Comparison of ENCODE assay signal across 9 mouse cellular contexts in genomic region chr11:5257151-5257862, GRCm38 (mm10). TPM values are rescaled to one million over a fixed set of nuclear protein-coding genes. Genes with fewer than 3 reads are reported as not detected.
DNase-seq lines count a peak whose midpoint lies in the region; ATAC-seq and TF ChIP-seq lines count a peak whose summit lies in the region.
"Had no signal": no experiment of that assay in that cellular context is flagged by ENCODE, and none has a peak within 500 bp of the region (broad histone marks: within the 10 kb centered on the region; RNA-seq: fewer than 3 reads in every experiment).

No protein-coding gene starts in this region.

- H3K4me3 ChIP-seq in hindbrain, postnatal 0 days (ENCODE audit: low read length): no peak overlapping the region
- no peak overlapping the region for H3K4me3 ChIP-seq in hindbrain, embryonic 12.5 days
- no peak overlapping the region for H3K4me3 ChIP-seq in embryonic facial prominence, embryonic 15.5 days (replicated peaks)
- H3K4me3 ChIP-seq in limb, embryonic 13.5 days: no peak overlapping the region
- no peak overlapping the region for H3K4me3 ChIP-seq in midbrain, embryonic 13.5 days (replicated peaks)
- H3K4me3 ChIP-seq in forebrain, embryonic 10.5 days: no peak overlapping the region

- no peak for ATAC-seq in hindbrain, postnatal 0 days
- ATAC-seq in hindbrain, embryonic 12.5 days (ENCODE audit: low FRiP score): no peak
- ATAC-seq in embryonic facial prominence, embryonic 15.5 days (ENCODE audit: insufficient number of reproducible peaks, low FRiP score, low TSS enrichment, low read depth): no peak
- ATAC-seq in limb, embryonic 13.5 days (ENCODE audit: low FRiP score, low read depth): no peak
- no peak for ATAC-seq in monocyte, adult 5-6 weeks (replicated peaks; ENCODE audit: insufficient number of reproducible peaks, low FRiP score, low TSS enrichment, poor library complexity, severe bottlenecking)
- no peak for ATAC-seq in midbrain, embryonic 13.5 days

- H3K4me2 ChIP-seq in hindbrain, postnatal 0 days (ENCODE audit: low read depth, low read length): no peak overlapping the region
- H3K4me2 ChIP-seq in hindbrain, embryonic 12.5 days (replicated peaks): no peak overlapping the region
- no peak overlapping the region for H3K4me2 ChIP-seq in embryonic facial prominence, embryonic 15.5 days (replicated peaks)
- H3K4me2 ChIP-seq in limb, embryonic 13.5 days (replicated peaks): peak overlapping the region; percentile 49; the same call in 1 of the 2 replicates
- H3K4me2 ChIP-seq in midbrain, embryonic 13.5 days (replicated peaks): no peak overlapping the region

- no peak for DNase-seq in hindbrain, postnatal 0 days (ENCODE audit: low spot score)
- DNase-seq in Muller cell, postnatal 12 days (ENCODE audit: inconsistent ontology term): peak; percentile 59
- no peak for DNase-seq in forebrain, embryonic 10.5 days (ENCODE audit: extremely low spot score, low spot score)

- no peaks in the 10 kb centered on the region for H3K9me3 ChIP-seq in hindbrain, postnatal 0 days (ENCODE audit: low read length)
- no peaks in the 10 kb centered on the region for H3K9me3 ChIP-seq in hindbrain, embryonic 12.5 days (replicated peaks)
- no peaks in the 10 kb centered on the region for H3K9me3 ChIP-seq in embryonic facial prominence, embryonic 15.5 days (replicated peaks)
- H3K9me3 ChIP-seq in limb, embryonic 13.5 days: no peaks in the 10 kb centered on the region
- H3K9me3 ChIP-seq in midbrain, embryonic 13.5 days: no peaks in the 10 kb centered on the region
- no peaks in the 10 kb centered on the region for H3K9me3 ChIP-seq in forebrain, embryonic 10.5 days

- peak; percentile 30 for TF ChIP-seq CTCF in hindbrain, postnatal 0 days (IDR thresholded peaks at IDR 0.05; ENCODE audit: low read depth)

- no peaks in the 10 kb centered on the region for H3K36me3 ChIP-seq in hindbrain, postnatal 0 days (ENCODE audit: insufficient read depth, low read length)
- no peaks in the 10 kb centered on the region for H3K36me3 ChIP-seq in hindbrain, embryonic 12.5 days
- H3K36me3 ChIP-seq in embryonic facial prominence, embryonic 15.5 days: no peaks in the 10 kb centered on the region
- no peaks in the 10 kb centered on the region for H3K36me3 ChIP-seq in limb, embryonic 13.5 days
- no peaks in the 10 kb centered on the region for H3K36me3 ChIP-seq in midbrain, embryonic 13.5 days
- no peaks in the 10 kb centered on the region for H3K36me3 ChIP-seq in forebrain, embryonic 10.5 days (replicated peaks)

- H3K27me3 ChIP-seq in hindbrain, postnatal 0 days (ENCODE audit: insufficient read depth, low read length): no peaks in the 10 kb centered on the region
- no peaks in the 10 kb centered on the region for H3K27me3 ChIP-seq in hindbrain, embryonic 12.5 days
- H3K27me3 ChIP-seq in embryonic facial prominence, embryonic 15.5 days: no peaks in the 10 kb centered on the region
- no peaks in the 10 kb centered on the region for H3K27me3 ChIP-seq in limb, embryonic 13.5 days
- H3K27me3 ChIP-seq in midbrain, embryonic 13.5 days: 0 out of 2 replicates have a peak, but pooled peaks cover 7% of the 10 kb centered on the region
- peaks cover 10% of the 10 kb centered on the region for H3K27me3 ChIP-seq in forebrain, embryonic 10.5 days (ENCODE audit: poor library complexity, severe bottlenecking)

- 74% methylated on average over 13 of the region's 13 CpGs for WGBS in hindbrain, postnatal 0 days
- 81% methylated on average over 13 of the region's 13 CpGs for WGBS in hindbrain, embryonic 12.5 days
- WGBS in embryonic facial prominence, embryonic 15.5 days: 69% methylated on average over 13 of the region's 13 CpGs
- 67% methylated on average over 13 of the region's 13 CpGs for WGBS in limb, embryonic 13.5 days
- WGBS in midbrain, embryonic 13.5 days: 84% methylated on average over 13 of the region's 13 CpGs
- 88% methylated on average over 13 of the region's 13 CpGs for WGBS in forebrain, embryonic 10.5 days

- H3K4me1 ChIP-seq in hindbrain, postnatal 0 days (ENCODE audit: insufficient read depth, low read length): peaks cover 4% of the 10 kb centered on the region; the same call in 1 of the 2 replicates
- peaks cover 21% of the 10 kb centered on the region for H3K4me1 ChIP-seq in hindbrain, embryonic 12.5 days
- H3K4me1 ChIP-seq in embryonic facial prominence, embryonic 15.5 days: peaks cover 69% of the 10 kb centered on the region
- H3K4me1 ChIP-seq in limb, embryonic 13.5 days: peaks cover 57% of the 10 kb centered on the region
- H3K4me1 ChIP-seq in midbrain, embryonic 13.5 days (replicated peaks): peaks cover 30% of the 10 kb centered on the region
- H3K4me1 ChIP-seq in forebrain, embryonic 10.5 days: peaks cover 63% of the 10 kb centered on the region

- no peak overlapping the region for H3K27ac ChIP-seq in hindbrain, postnatal 0 days
- H3K27ac ChIP-seq in hindbrain, embryonic 12.5 days: no peak overlapping the region
- H3K27ac ChIP-seq in embryonic facial prominence, embryonic 15.5 days (replicated peaks): peak overlapping the region; percentile 90
- H3K27ac ChIP-seq in limb, embryonic 13.5 days: peak overlapping the region; percentile 80
- no peak overlapping the region for H3K27ac ChIP-seq in midbrain, embryonic 13.5 days
- no peak overlapping the region for H3K27ac ChIP-seq in forebrain, embryonic 10.5 days
- H3K27ac ChIP-seq: liver, embryonic 14.5 days had no signal

- no peak overlapping the region for H3K9ac ChIP-seq in hindbrain, postnatal 0 days (replicated peaks; ENCODE audit: low read length)
- no peak overlapping the region for H3K9ac ChIP-seq in hindbrain, embryonic 12.5 days
- H3K9ac ChIP-seq in embryonic facial prominence, embryonic 15.5 days: no peak overlapping the region
- no peak overlapping the region; the same call in 1 of the 2 replicates for H3K9ac ChIP-seq in limb, embryonic 13.5 days
- no peak overlapping the region for H3K9ac ChIP-seq in midbrain, embryonic 13.5 days (replicated peaks)
- H3K9ac ChIP-seq: liver, embryonic 14.5 days had no signal

RNA-seq across cellular contexts. Expression of gene Kremen1, which starts 4.1 kb away (rescaled TPM):
- 14.8 and 18.5 TPM in 2 replicates for total RNA-seq in hindbrain, postnatal 0 days (2014; rRNA removed)
- polyA plus RNA-seq in hindbrain, postnatal 0 days (2015; fragmentation: Nextera tagmentation; extraction: Ambion mirVana): 3.2 and 3.6 TPM in 2 replicates
- polyA plus RNA-seq in hindbrain, embryonic 12.5 days (2016; fragmentation: Nextera tagmentation; extraction: Ambion mirVana): 17.8 and 18.1 TPM in 2 replicates
- polyA plus RNA-seq in embryonic facial prominence, embryonic 15.5 days (2015; fragmentation: Nextera tagmentation; extraction: Ambion mirVana): 39.5 and 40.5 TPM in 2 replicates
- polyA plus RNA-seq in limb, embryonic 13.5 days (2015; fragmentation: Nextera tagmentation; extraction: Ambion mirVana): 20.5 and 24.3 TPM in 2 replicates
- total RNA-seq in monocyte, adult 5-6 weeks (2017): 4.5 to 8.6 TPM (median 5.0 TPM) in 3 replicates
- polyA plus RNA-seq in midbrain, embryonic 13.5 days (2015; fragmentation: Nextera tagmentation; extraction: Ambion mirVana): 5.2 and 7.5 TPM in 2 replicates
- polyA plus RNA-seq in forebrain, embryonic 10.5 days (2016; fragmentation: Nextera tagmentation; extraction: Ambion mirVana): 11.4 TPM in 2 replicates

Comparison
In these comparisons a context has a peak if more than half of its experiments do, and no peak if none do; other contexts are left out.
1. H3K27ac ChIP-seq: peak in embryonic facial prominence, embryonic 15.5 days (single experiment) and limb, embryonic 13.5 days (single experiment); none in hindbrain, postnatal 0 days (single experiment), hindbrain, embryonic 12.5 days (single experiment), midbrain, embryonic 13.5 days (single experiment) and forebrain, embryonic 10.5 days (single experiment).